In genomic region chr6:83155552-83156238, GRCm38 (mm10) we compare ENCODE assay signal across 8 mouse cellular contexts. TPM values are rescaled to one million over a fixed set of nuclear protein-coding genes. Genes with fewer than 3 reads are reported as not detected.
DNase-seq lines count a peak whose midpoint lies in the region; ATAC-seq lines count a peak whose summit lies in the region.

No protein-coding gene starts in this region.

- H3K4me3 ChIP-seq in hindbrain, embryonic 14.5 days (replicated peaks; ENCODE audit: low read length), result peak overlapping the region; percentile 61
- peak overlapping the region; percentile 56 for H3K4me3 ChIP-seq in midbrain, embryonic 12.5 days

- peaks cover 10% of the 10 kb centered on the region for H3K27me3 ChIP-seq in hindbrain, embryonic 14.5 days (ENCODE audit: control insufficient read depth, insufficient read depth, low read length)
- H3K27me3 ChIP-seq in midbrain, embryonic 12.5 days, result peaks cover 13% of the 10 kb centered on the region

- peak overlapping the region; percentile 66 for H3K9ac ChIP-seq in hindbrain, embryonic 14.5 days
- H3K9ac ChIP-seq in midbrain, embryonic 12.5 days (replicated peaks), result peak overlapping the region; percentile 66

- peak; percentile 44 for DNase-seq in gastrocnemius, postnatal 10 days
- no peak for DNase-seq in gastrocnemius, adult 8-10 months (ENCODE audit: low spot score in 2 of 2)
- DNase-seq in A20 (ENCODE audit: low read depth, low spot score), result peak; percentile 3
- peak; percentile 23 to 36 for DNase-seq in cerebellum, postnatal 36 days
- no peak for DNase-seq in hindbrain, embryonic 14.5 days (ENCODE audit: low spot score)
- no peak for DNase-seq in Muller cell, postnatal 12 days (ENCODE audit: inconsistent ontology term)
- no peak for DNase-seq in T-cell, adult 2 months (ENCODE audit: low spot score)

- peaks cover 14% of the 10 kb centered on the region for H3K4me1 ChIP-seq in hindbrain, embryonic 14.5 days (replicated peaks; ENCODE audit: control insufficient read depth, insufficient read depth, low read length)
- H3K4me1 ChIP-seq in midbrain, embryonic 12.5 days, result peaks cover 34% of the 10 kb centered on the region

- H3K9me3 ChIP-seq in hindbrain, embryonic 14.5 days (ENCODE audit: control insufficient read depth, low read length), result no peaks in the 10 kb centered on the region
- no peaks in the 10 kb centered on the region for H3K9me3 ChIP-seq in midbrain, embryonic 12.5 days

- H3K27ac ChIP-seq in hindbrain, embryonic 14.5 days, result peak overlapping the region; percentile 38; the same call in 1 of the 2 replicates
- 0 out of 2 replicates have a peak overlapping the region, but pooled peaks have one; percentile 12 for H3K27ac ChIP-seq in midbrain, embryonic 12.5 days (replicated peaks)

- 9% methylated on average over 23 of the region's 23 CpGs for WGBS in hindbrain, embryonic 14.5 days
- WGBS in midbrain, embryonic 12.5 days, result 7% methylated on average over 23 of the region's 23 CpGs

- peak overlapping the region; percentile 86 for H3K4me2 ChIP-seq in hindbrain, embryonic 14.5 days (replicated peaks)
- H3K4me2 ChIP-seq in midbrain, embryonic 12.5 days (replicated peaks), result peak overlapping the region; percentile 78

- H3K36me3 ChIP-seq in hindbrain, embryonic 14.5 days (replicated peaks; ENCODE audit: control insufficient read depth, insufficient read depth), result no peaks in the 10 kb centered on the region
- H3K36me3 ChIP-seq in midbrain, embryonic 12.5 days, result peaks cover 25% of the 10 kb centered on the region

- ATAC-seq in hindbrain, embryonic 14.5 days (ENCODE audit: low FRiP score), result peak; percentile 5; the same call in 1 of the 2 replicates
- peak; percentile 57 for ATAC-seq in midbrain, embryonic 12.5 days (ENCODE audit: low FRiP score, low read depth)

RNA-seq across cellular contexts. Expression of gene Wdr54, which starts 0.5 kb away (rescaled TPM):
- 1 to 10 TPM in 1 of 2 experiments, under 1 TPM in 1; 0.43 to 1.4 TPM for total RNA-seq in gastrocnemius, postnatal 10 days (2021)
- 1 to 10 TPM in 3 of 4 experiments, under 1 TPM in 1; 0.87 to 2.3 (median 1.1) TPM for total RNA-seq in gastrocnemius, adult 8-10 months (2022)
- polyA plus RNA-seq in hindbrain, embryonic 14.5 days (2014; fragmentation: Nextera tagmentation; extraction: Ambion mirVana), result 17.8 and 18.0 TPM in 2 replicates
- polyA plus RNA-seq in midbrain, embryonic 12.5 days (2016; fragmentation: Nextera tagmentation; extraction: Ambion mirVana), result 11.2 and 13.3 TPM in 2 replicates

RNA-seq across cellular contexts. Expression of gene 1700003E16Rik, which starts 0.5 kb away (rescaled TPM):
- under 1 TPM in 1 of 2 experiments, not detected in 1; 0.23 TPM for total RNA-seq in gastrocnemius, postnatal 10 days (2021)
- under 1 TPM in 2 of 4 experiments, not detected in 2; 0.13 to 0.15 TPM for total RNA-seq in gastrocnemius, adult 8-10 months (2022)
- 7.1 and 7.5 TPM in 2 replicates for polyA plus RNA-seq in hindbrain, embryonic 14.5 days (2014; fragmentation: Nextera tagmentation; extraction: Ambion mirVana)
- polyA plus RNA-seq in midbrain, embryonic 12.5 days (2016; fragmentation: Nextera tagmentation; extraction: Ambion mirVana), result 2.6 and 2.7 TPM in 2 replicates

RNA-seq across cellular contexts. Expression of gene Dctn1, which starts 10.0 kb away (rescaled TPM):
- 100 to 1,000 TPM; 126 to 132 TPM for total RNA-seq in gastrocnemius, postnatal 10 days (2021)
- total RNA-seq in gastrocnemius, adult 8-10 months (2022), result 100 to 1,000 TPM; 117 to 131 (median 127) TPM
- 147 and 155 TPM in 2 replicates for polyA plus RNA-seq in hindbrain, embryonic 14.5 days (2014; fragmentation: Nextera tagmentation; extraction: Ambion mirVana)
- 148 and 156 TPM in 2 replicates for polyA plus RNA-seq in midbrain, embryonic 12.5 days (2016; fragmentation: Nextera tagmentation; extraction: Ambion mirVana)

RNA-seq across cellular contexts. Expression of gene Rtkn, which starts 20.4 kb away (rescaled TPM):
- 10 to 100 TPM; 22.3 to 24.5 TPM for total RNA-seq in gastrocnemius, postnatal 10 days (2021)
- 10 to 100 TPM in 3 of 4 experiments, 1 to 10 TPM in 1; 9.0 to 12.2 (median 10.9) TPM for total RNA-seq in gastrocnemius, adult 8-10 months (2022)
- polyA plus RNA-seq in hindbrain, embryonic 14.5 days (2014; fragmentation: Nextera tagmentation; extraction: Ambion mirVana), result 8.9 and 9.8 TPM in 2 replicates
- polyA plus RNA-seq in midbrain, embryonic 12.5 days (2016; fragmentation: Nextera tagmentation; extraction: Ambion mirVana), result 31.9 and 39.5 TPM in 2 replicates

RNA-seq across cellular contexts. Expression of gene Ino80b, which starts 30.5 kb away (rescaled TPM):
- total RNA-seq in gastrocnemius, postnatal 10 days (2021), result 10 to 100 TPM; 13.1 to 15.2 TPM
- 10 to 100 TPM; 14.3 to 18.2 (median 16.2) TPM for total RNA-seq in gastrocnemius, adult 8-10 months (2022)
- 15.4 and 15.8 TPM in 2 replicates for polyA plus RNA-seq in hindbrain, embryonic 14.5 days (2014; fragmentation: Nextera tagmentation; extraction: Ambion mirVana)
- polyA plus RNA-seq in midbrain, embryonic 12.5 days (2016; fragmentation: Nextera tagmentation; extraction: Ambion mirVana), result 18.4 and 19.4 TPM in 2 replicates

Comparison
In these comparisons a context has a peak if more than half of its experiments do, and no peak if none do; other contexts are left out.
1. DNase-seq: peak in gastrocnemius, postnatal 10 days (single experiment), A20 (single experiment) and cerebellum, postnatal 36 days (2 of 2); none in gastrocnemius, adult 8-10 months (0 of 2), hindbrain, embryonic 14.5 days (single experiment), Muller cell, postnatal 12 days (single experiment) and T-cell, adult 2 months (single experiment).